Mouse (Mus musculus): ENCODE measurements around the gene Crtap. TPM values are rescaled to one million over a fixed set of nuclear protein-coding genes. Genes with fewer than 3 reads are reported as not detected.

The Crtap gene
- 23.8 and 32.6 TPM in 2 replicates for total RNA-seq (2015)
- 5.6 and 13.1 TPM in 2 replicates for total RNA-seq (2017)

GRCm38 (mm10) chr9:114389905-114390748, at the start of gene Crtap:
Gene Crtap, minus strand, starts transcription at chr9:114390675.
- ATAC-seq (ENCODE audit: poor library complexity, severe bottlenecking): peak; percentile 76

DNA sequence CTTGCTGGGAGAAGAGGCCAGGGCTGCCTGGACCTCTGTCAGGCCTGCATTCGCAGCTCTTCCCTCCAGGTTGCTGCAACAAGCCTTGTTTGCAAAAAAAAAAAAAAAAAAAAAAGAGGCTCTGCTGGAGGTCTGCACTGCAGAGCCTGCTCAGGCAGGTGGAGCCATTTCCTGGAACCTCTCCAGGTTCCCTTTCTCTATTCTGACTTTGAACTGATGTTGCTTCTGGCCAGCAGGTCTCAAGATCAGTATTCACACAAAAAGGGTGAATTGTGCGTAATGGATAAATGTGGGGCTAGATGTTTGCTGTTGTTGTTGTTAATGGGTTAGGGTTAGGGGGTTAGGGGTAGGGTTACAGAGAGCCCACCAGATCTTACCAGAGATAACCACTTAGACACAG, 45.2 kb upstream of the Crtap start:
- ATAC-seq (ENCODE audit: poor library complexity, severe bottlenecking): no peak

- no peak for ATAC-seq (ENCODE audit: poor library complexity, severe bottlenecking)
These were observed 37.8 kb upstream of the Crtap start for GRCm38 (mm10) chr9:114428103-114428834.

- 0 out of 2 replicates have a peak, but pooled peaks have one; percentile 24 for ATAC-seq (ENCODE audit: poor library complexity, severe bottlenecking)
These were observed 37.0 kb upstream of the Crtap start for GRCm38 (mm10) chr9:114427425-114427824.

GRCm38 (mm10) chr9:114426201-114426600, 35.7 kb upstream of the Crtap start:
- ATAC-seq (ENCODE audit: poor library complexity, severe bottlenecking): no peak

- ATAC-seq (ENCODE audit: poor library complexity, severe bottlenecking): no peak
These were observed 35.1 kb upstream of the Crtap start for GRCm38 (mm10) chr9:114425576-114425975.

DNA sequence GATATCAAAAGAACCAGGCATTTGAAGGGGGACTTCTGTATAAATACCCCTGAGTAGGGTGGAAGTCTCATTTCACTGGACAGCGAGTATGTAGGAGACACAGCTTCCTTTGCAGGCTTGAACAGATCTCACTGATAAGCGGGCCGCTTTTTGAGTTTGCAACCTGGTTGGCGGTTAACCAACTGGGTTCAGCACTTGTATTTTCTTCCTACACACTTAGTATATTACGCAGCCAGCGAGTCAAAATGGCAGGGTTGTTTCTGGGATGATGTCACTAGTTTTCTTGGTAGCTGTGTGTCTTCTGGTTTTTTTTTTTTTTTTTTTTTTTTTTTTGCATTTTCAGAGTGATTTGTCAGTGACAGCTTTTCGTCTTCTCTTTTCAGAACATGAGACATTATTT, 31.3 kb upstream of the Crtap start:
- no peak for ATAC-seq (ENCODE audit: poor library complexity, severe bottlenecking)

- no peak for ATAC-seq (ENCODE audit: poor library complexity, severe bottlenecking)
These were observed 30.6 kb upstream of the Crtap start for GRCm38 (mm10) chr9:114421045-114421444.

- ATAC-seq (ENCODE audit: poor library complexity, severe bottlenecking): no peak
These were observed 30.0 kb upstream of the Crtap start for GRCm38 (mm10) chr9:114420443-114420842.

DNA sequence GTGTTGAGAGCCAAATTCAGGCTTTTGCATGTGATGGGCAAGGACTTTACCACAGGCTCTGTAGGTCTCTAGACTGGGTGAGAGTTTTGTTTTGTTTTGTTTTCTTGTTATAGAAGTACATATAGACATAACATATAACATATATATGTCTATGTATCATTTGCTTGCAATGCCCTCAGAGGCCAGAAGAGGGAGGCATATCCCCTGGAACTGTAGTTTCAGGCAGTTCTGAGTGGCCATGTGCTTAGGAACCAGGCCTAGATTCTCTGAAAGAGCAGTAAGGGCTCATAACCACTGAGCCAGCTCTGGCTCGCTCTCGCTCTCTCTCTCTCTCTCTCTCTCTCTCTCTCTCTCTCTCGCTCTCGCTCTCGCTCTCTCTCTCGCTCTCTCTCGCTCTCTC, 27.7 kb upstream of the Crtap start:
- peak; percentile 67 for ATAC-seq (ENCODE audit: poor library complexity, severe bottlenecking)

DNA sequence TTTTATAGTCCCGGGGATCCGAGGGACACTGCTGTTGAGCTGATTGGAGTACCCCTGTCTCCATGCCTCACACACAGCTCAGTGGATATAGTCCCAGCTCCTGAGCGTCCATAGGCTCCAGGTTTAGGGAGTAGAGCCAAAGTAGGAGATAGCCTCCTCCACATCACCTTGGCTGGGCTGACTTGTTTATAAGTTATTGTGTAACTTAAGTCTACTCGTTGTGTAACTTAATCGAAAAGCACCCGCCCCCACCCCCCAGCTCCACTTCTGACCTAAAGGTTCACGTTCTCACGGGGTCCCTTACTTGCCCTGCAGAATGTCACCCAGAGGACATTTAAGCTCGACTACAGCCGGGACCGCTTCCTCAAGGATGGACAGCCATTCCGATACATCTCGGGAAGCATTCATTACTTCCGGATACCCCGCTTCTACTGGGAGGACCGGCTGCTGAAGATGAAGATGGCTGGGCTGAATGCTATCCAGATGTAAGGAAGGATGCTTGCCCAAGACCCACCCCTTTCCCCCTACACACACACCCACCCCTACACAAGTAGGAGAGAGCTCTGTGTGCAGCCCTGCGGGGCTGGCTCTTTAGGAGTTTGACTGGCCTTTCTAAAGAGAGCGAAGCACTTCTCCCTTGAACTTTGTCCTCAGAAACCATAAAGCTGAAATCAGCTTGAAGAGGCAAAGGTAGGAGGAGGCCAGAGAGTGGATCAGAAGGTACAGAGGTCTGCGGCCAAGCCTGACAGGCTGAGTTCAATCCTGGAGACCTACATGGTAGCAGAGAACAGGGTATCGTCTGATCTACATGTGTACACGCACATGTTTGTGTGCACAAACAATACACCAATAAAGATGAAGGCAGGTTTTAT, 26.4 kb upstream of the Crtap start:
- no peak for ATAC-seq (ENCODE audit: poor library complexity, severe bottlenecking)

GRCm38 (mm10) chr9:114415701-114416100, 25.2 kb upstream of the Crtap start:
- ATAC-seq (ENCODE audit: poor library complexity, severe bottlenecking): peak; percentile 78

GRCm38 (mm10) chr9:114413866-114414265, 23.4 kb upstream of the Crtap start:
- no peak for ATAC-seq (ENCODE audit: poor library complexity, severe bottlenecking)

GRCm38 (mm10) chr9:114412406-114412805, 21.9 kb upstream of the Crtap start:
- ATAC-seq (ENCODE audit: poor library complexity, severe bottlenecking): peak; percentile 20; the same call in 1 of the 2 replicates

DNA sequence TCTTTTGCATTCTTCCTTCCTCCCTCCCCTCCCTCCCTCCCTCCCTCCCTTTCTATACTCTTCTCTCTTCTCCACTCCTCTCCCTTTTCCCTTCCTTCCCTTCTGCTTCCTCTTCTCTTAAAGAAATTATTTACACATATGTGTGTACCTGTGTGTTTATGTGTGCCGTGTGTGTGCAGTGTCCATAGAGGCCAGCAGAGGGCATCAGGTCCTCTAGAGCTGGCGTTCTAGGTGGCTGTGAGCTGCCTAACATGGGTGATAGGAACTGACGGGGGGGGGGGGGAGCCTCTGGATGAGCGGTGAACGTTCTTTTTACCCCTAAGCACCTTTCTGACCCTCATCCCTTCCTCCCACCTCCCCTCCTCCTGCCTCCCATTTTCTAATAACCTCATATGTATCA, 20.8 kb upstream of the Crtap start:
- no peak for ATAC-seq (ENCODE audit: poor library complexity, severe bottlenecking)

DNA sequence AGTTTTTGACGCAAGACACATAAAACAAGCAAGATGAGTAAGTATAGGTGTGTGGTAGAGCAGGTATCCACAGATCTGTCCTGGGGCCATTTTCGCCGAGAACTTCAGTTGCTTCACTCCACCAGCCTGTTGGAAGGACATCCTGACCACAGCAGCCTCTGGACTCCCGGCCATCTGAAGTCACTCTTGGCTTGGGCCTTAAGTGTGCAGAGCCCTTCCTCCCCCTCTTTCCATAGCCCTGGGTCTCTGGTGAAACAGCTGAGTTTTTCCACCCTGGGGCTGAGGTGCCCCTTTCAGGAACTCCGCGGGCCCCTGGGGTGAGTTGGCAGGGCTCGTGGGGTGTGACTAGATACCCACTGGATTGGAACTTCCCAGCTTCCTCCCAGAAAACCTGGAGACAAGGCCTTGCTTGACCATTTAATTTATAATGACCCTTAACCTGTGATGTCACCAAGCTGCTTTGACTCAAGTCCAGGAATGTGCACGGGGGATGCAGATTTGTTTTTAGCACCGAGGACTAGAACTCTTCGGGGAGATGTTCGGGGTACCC, 19.9 kb upstream of the Crtap start:
- no peak for ATAC-seq (ENCODE audit: poor library complexity, severe bottlenecking)

DNA sequence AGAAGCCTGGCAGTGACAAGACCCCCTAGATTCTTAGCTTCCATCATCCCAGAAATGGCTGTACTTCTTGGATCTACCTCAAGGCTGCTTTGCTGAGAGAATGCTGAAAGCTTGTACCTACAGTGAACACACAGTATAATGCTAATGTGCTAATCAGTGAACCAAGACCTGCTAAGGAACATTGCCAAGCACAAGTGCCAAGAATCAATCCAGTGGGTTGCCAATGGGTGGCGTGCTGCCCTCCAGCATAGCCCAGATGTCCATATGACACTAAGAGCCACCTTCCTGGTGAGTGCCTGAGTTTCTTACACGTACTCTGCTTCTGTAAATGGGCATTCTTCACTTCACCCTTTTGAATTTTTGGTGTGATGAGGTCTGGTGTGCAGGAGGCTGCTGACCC, 17.2 kb upstream of the Crtap start:
- ATAC-seq (ENCODE audit: poor library complexity, severe bottlenecking): no peak

GRCm38 (mm10) chr9:114401685-114402080, 11.2 kb upstream of the Crtap start:
- ATAC-seq (ENCODE audit: poor library complexity, severe bottlenecking): peak; percentile 13

- peak; percentile 83 for ATAC-seq (ENCODE audit: poor library complexity, severe bottlenecking)
These were observed 10.6 kb upstream of the Crtap start, which contains the start of the genes Glb1 and Tmppe for GRCm38 (mm10) chr9:114400949-114401684. Gene Glb1, plus strand, starts transcription at chr9:114401076. Gene Tmppe, plus strand, starts transcription at chr9:114401105.

- ATAC-seq (ENCODE audit: poor library complexity, severe bottlenecking): no peak
These were observed 10.1 kb upstream of the Crtap start for GRCm38 (mm10) chr9:114400588-114400948.

All from megakaryocyte, adult 5-6 weeks (primary cell).